In the genomic region with DNA sequence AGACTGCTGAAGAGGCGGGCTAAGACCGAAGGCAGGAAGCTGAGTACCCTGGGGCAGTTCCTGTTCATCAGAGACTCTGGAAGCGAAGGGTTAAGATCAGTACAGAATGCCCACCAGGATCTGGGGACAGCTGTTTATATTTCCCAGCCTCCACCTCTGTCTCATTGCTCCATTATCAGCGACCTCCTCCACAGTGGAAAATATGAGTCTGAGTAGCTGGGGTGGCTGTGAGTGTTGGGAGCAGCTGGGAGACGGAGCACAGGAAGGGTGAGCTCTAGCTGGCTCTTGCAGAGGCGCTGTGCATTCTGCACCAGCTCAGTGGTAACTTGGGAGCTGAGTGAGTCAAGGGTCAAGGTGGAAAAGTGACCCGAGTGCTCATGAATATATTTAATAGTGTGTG, we compare ENCODE assay signal across 10 mouse cellular contexts.
DNase-seq lines count a peak whose midpoint lies in the region; ATAC-seq and TF ChIP-seq lines count a peak whose summit lies in the region.
"Had no signal": no experiment of that assay in that cellular context is flagged by ENCODE, and none has a peak within 500 bp of the region (broad histone marks: within the 10 kb centered on the region; RNA-seq: fewer than 3 reads in every experiment).

No protein-coding gene starts in this region.

- no peak overlapping the region for H3K9ac ChIP-seq in liver, postnatal 0 days (replicated peaks)
- H3K9ac ChIP-seq in embryonic facial prominence, embryonic 11.5 days (replicated peaks; ENCODE audit: low read length) = no peak overlapping the region
- no peak overlapping the region for H3K9ac ChIP-seq in kidney, embryonic 15.5 days
- H3K9ac ChIP-seq: neural tube, embryonic 12.5 days had no signal

- TF ChIP-seq CTCF in liver, postnatal 0 days (IDR thresholded peaks at IDR 0.05; ENCODE audit: low read depth) = no peak

- no peak for TF ChIP-seq POLR2A in myocyte (IDR thresholded peaks at IDR 0.05; ENCODE audit: insufficient read length, low read depth)

- TF ChIP-seq EP300 in liver, postnatal 0 days (IDR thresholded peaks at IDR 0.05; ENCODE audit: low read depth) = no peak

- H3K4me1 ChIP-seq in liver, postnatal 0 days (ENCODE audit: insufficient read depth) = no peaks in the 10 kb centered on the region
- H3K4me1 ChIP-seq in embryonic facial prominence, embryonic 11.5 days (ENCODE audit: control insufficient read depth, insufficient read depth, low read length) = no peaks in the 10 kb centered on the region
- peaks cover 6% of the 10 kb centered on the region; the same call in 1 of the 2 replicates for H3K4me1 ChIP-seq in kidney, embryonic 15.5 days

- no peaks in the 10 kb centered on the region for H3K9me3 ChIP-seq in liver, postnatal 0 days (ENCODE audit: low read length)
- H3K9me3 ChIP-seq in embryonic facial prominence, embryonic 11.5 days (replicated peaks; ENCODE audit: control insufficient read depth, low read length) = no peaks in the 10 kb centered on the region
- H3K9me3 ChIP-seq in kidney, embryonic 15.5 days (replicated peaks) = no peaks in the 10 kb centered on the region
- H3K9me3 ChIP-seq: neural tube, embryonic 12.5 days had no signal

- DNase-seq in liver = peak; percentile 18
- DNase-seq in liver, postnatal 0 days = no peak
- DNase-seq in embryonic facial prominence, embryonic 11.5 days (ENCODE audit: low spot score) = peak; percentile 62
- DNase-seq in heart, postnatal 14 days = peak; percentile 18 to 36
- no peak for DNase-seq in layer of hippocampus, postnatal 36 days
- DNase-seq in kidney, postnatal 10 days = no peak

- H3K4me2 ChIP-seq in liver, postnatal 0 days (ENCODE audit: low read depth, low read length) = no peak overlapping the region
- H3K4me2 ChIP-seq in embryonic facial prominence, embryonic 11.5 days (ENCODE audit: low read depth, low read length) = no peak overlapping the region
- peak overlapping the region; percentile 47 for H3K4me2 ChIP-seq in myocyte (ENCODE audit: low read depth)
- no peak overlapping the region for H3K4me2 ChIP-seq in kidney, embryonic 15.5 days
- H3K4me2 ChIP-seq: neural tube, embryonic 12.5 days had no signal

- no peak overlapping the region for H3K27ac ChIP-seq in liver, postnatal 0 days (ENCODE audit: low read depth)
- H3K27ac ChIP-seq in embryonic facial prominence, embryonic 11.5 days (replicated peaks; ENCODE audit: low read depth, low read length) = no peak overlapping the region
- no peak overlapping the region for H3K27ac ChIP-seq in kidney, embryonic 15.5 days
- H3K27ac ChIP-seq: neural tube, embryonic 12.5 days had no signal

- no peaks in the 10 kb centered on the region for H3K36me3 ChIP-seq in liver, postnatal 0 days (replicated peaks; ENCODE audit: insufficient read depth, low read length)
- no peaks in the 10 kb centered on the region for H3K36me3 ChIP-seq in embryonic facial prominence, embryonic 11.5 days (replicated peaks; ENCODE audit: control insufficient read depth, insufficient read depth, low read depth, low read length)
- no peaks in the 10 kb centered on the region for H3K36me3 ChIP-seq in myocyte (ENCODE audit: control insufficient read depth, insufficient read depth)
- H3K36me3 ChIP-seq in kidney, embryonic 15.5 days = no peaks in the 10 kb centered on the region
- H3K36me3 ChIP-seq: neural tube, embryonic 12.5 days had no signal

- no peak overlapping the region for H3K4me3 ChIP-seq in liver, postnatal 0 days (ENCODE audit: low read depth, low read length)
- no peak overlapping the region for H3K4me3 ChIP-seq in embryonic facial prominence, embryonic 11.5 days (ENCODE audit: low read depth, low read length)
- no peak overlapping the region for H3K4me3 ChIP-seq in myocyte
- H3K4me3 ChIP-seq in kidney, embryonic 15.5 days (replicated peaks) = no peak overlapping the region
- H3K4me3 ChIP-seq: neural tube, embryonic 12.5 days had no signal

- 39% methylated on average over 7 of the region's 7 CpGs for WGBS in liver, postnatal 0 days (ENCODE audit: insufficient replicate concordance)
- 22% methylated on average over 7 of the region's 7 CpGs for WGBS in embryonic facial prominence, embryonic 11.5 days
- WGBS in kidney, embryonic 15.5 days = 43% methylated on average over 7 of the region's 7 CpGs

- no peaks in the 10 kb centered on the region for H3K27me3 ChIP-seq in liver, postnatal 0 days (ENCODE audit: insufficient read depth, low read length)
- no peaks in the 10 kb centered on the region for H3K27me3 ChIP-seq in embryonic facial prominence, embryonic 11.5 days (ENCODE audit: control insufficient read depth, insufficient read depth, low read length)
- H3K27me3 ChIP-seq in myocyte (ENCODE audit: control insufficient read depth, insufficient read depth, insufficient read length) = no peaks in the 10 kb centered on the region
- H3K27me3 ChIP-seq in kidney, embryonic 15.5 days = no peaks in the 10 kb centered on the region
- H3K27me3 ChIP-seq: neural tube, embryonic 12.5 days had no signal

- no peak for ATAC-seq in liver, postnatal 0 days
- peak; percentile 49 for ATAC-seq in embryonic facial prominence, embryonic 11.5 days (replicated peaks; ENCODE audit: insufficient number of reproducible peaks, low FRiP score, low TSS enrichment, low read depth)
- ATAC-seq in kidney, embryonic 15.5 days (replicated peaks; ENCODE audit: low FRiP score) = no peak
- ATAC-seq: hindbrain, embryonic 16.5 days had no signal

- H3K79me2 ChIP-seq in myocyte (ENCODE audit: control insufficient read depth, insufficient read depth) = no peaks in the 10 kb centered on the region

- H3ac ChIP-seq in myocyte (ENCODE audit: control insufficient read depth, insufficient read length) = no peak overlapping the region

- intact Hi-C loops in heart, postnatal 14 days (cut with DNase I) = no loop called here

TF ChIP-seq in myocyte, 11 proteins besides CTCF, POLR2A, EP300 and RAD21:
- TF ChIP-seq MYOG (IDR thresholded peaks at IDR 0.05; ENCODE audit: control insufficient read depth in 1 of 3, insufficient read depth in 1 of 3, insufficient read length in 2 of 3, low read depth in 2 of 3) = peak in 1 of 3 experiments; percentile 43
- TF ChIP-seq POLR2AphosphoS2 (IDR thresholded peaks at IDR 0.05; ENCODE audit: insufficient read length, low read depth) = no peak
- TF ChIP-seq MYOD1 (IDR thresholded peaks at IDR 0.05; ENCODE audit: control insufficient read depth in 1 of 3, insufficient read length in 2 of 3, low read depth in 2 of 3) = peak; percentile 45 to 81 (median 80)

Comparison
In these comparisons a context has a peak if more than half of its experiments do, and no peak if none do; other contexts are left out.
1. DNase-seq: peak in liver (single experiment), embryonic facial prominence, embryonic 11.5 days (single experiment) and heart, postnatal 14 days (2 of 2); none in liver, postnatal 0 days (single experiment), layer of hippocampus, postnatal 36 days (0 of 2) and kidney, postnatal 10 days (single experiment).